Mouse (Mus musculus): ENCODE measurements around the gene Lpxn. TPM values are rescaled to one million over a fixed set of nuclear protein-coding genes. Genes with fewer than 3 reads are reported as not detected.

The Lpxn gene
- polyA plus RNA-seq, 1 experiment from 2014 or later, result 1.3 TPM

GRCm38 (mm10) chr19:12794056-12795044, 1.6 kb upstream of the Lpxn start:
- peak overlapping the region; percentile 95 for H3K9ac ChIP-seq (replicated peaks)
- ATAC-seq, result peak; percentile 77
- no peaks in the 10 kb centered on the region for H3K27me3 ChIP-seq
- peak overlapping the region; percentile 64 for H3K4me2 ChIP-seq (replicated peaks)
- no peaks in the 10 kb centered on the region for H3K36me3 ChIP-seq
- H3K27ac ChIP-seq, result peak overlapping the region; percentile 99
- WGBS, result 2% methylated on average over 39 of the region's 39 CpGs
- H3K4me3 ChIP-seq (replicated peaks), result peak overlapping the region; percentile 93
- no peaks in the 10 kb centered on the region for H3K9me3 ChIP-seq
- peaks cover 28% of the 10 kb centered on the region for H3K4me1 ChIP-seq (replicated peaks)

- Histone ChIP-seq H3K4me3 (replicated peaks) (peak overlapping the region; percentile 93), H3K9ac (replicated peaks) (peak overlapping the region; percentile 95), H3K4me2 (replicated peaks) (peak overlapping the region; percentile 64), H3K36me3 (no peaks in the 10 kb centered on the region), H3K9me3 (no peaks in the 10 kb centered on the region), H3K27me3 (no peaks in the 10 kb centered on the region), H3K27ac (peak overlapping the region; percentile 99), H3K4me1 (replicated peaks) (peaks cover 28% of the 10 kb centered on the region)
- ATAC-seq, result peak; percentile 53
- WGBS, result 1% methylated on average over 32 of the region's 63 CpGs
Measured at GRCm38 (mm10) chr19:12795110-12795509, 883 bp upstream of the Lpxn start.

GRCm38 (mm10) chr19:12796328-12796931, 437 bp downstream of the Lpxn start:
- no peaks in the 10 kb centered on the region for H3K36me3 ChIP-seq
- H3K9ac ChIP-seq (replicated peaks), result peak overlapping the region; percentile 66
- H3K9me3 ChIP-seq, result no peaks in the 10 kb centered on the region
- peak overlapping the region; percentile 99 for H3K27ac ChIP-seq
- no peak for ATAC-seq
- no peaks in the 10 kb centered on the region for H3K27me3 ChIP-seq
- peak overlapping the region; percentile 93 for H3K4me3 ChIP-seq (replicated peaks)
- under 1% methylated on average over 29 of the region's 29 CpGs for WGBS
- peaks cover 24% of the 10 kb centered on the region for H3K4me1 ChIP-seq (replicated peaks)
- peak overlapping the region; percentile 75 for H3K4me2 ChIP-seq (replicated peaks)

GRCm38 (mm10) chr19:12797071-12797470, 1.1 kb downstream of the Lpxn start:
- Histone ChIP-seq H3K4me3 (replicated peaks) (peak overlapping the region; percentile 93), H3K4me2 (replicated peaks) (peak overlapping the region; percentile 75), H3K9me3 (no peaks in the 10 kb centered on the region), H3K4me1 (replicated peaks) (peaks cover 20% of the 10 kb centered on the region), H3K36me3 (no peaks in the 10 kb centered on the region), H3K9ac (replicated peaks) (peak overlapping the region; percentile 66), H3K27ac (peak overlapping the region; percentile 99), H3K27me3 (no peaks in the 10 kb centered on the region)
- under 1% methylated on average over 7 of the region's 7 CpGs for WGBS
- no peak for ATAC-seq

- Histone ChIP-seq H3K4me2 (replicated peaks) (no peak overlapping the region), H3K9ac (replicated peaks) (no peak overlapping the region), H3K27ac (no peak overlapping the region), H3K4me3 (replicated peaks) (no peak overlapping the region), H3K9me3 (no peaks in the 10 kb centered on the region), H3K4me1 (replicated peaks) (peaks cover 12% of the 10 kb centered on the region), H3K27me3 (no peaks in the 10 kb centered on the region), H3K36me3 (no peaks in the 10 kb centered on the region)
- WGBS, result 90% methylated on average over 4 of the region's 4 CpGs
- no peak for ATAC-seq
Measured at GRCm38 (mm10) chr19:12798404-12798803, 2.4 kb downstream of the Lpxn start.

GRCm38 (mm10) chr19:12799081-12799480, 3.1 kb downstream of the Lpxn start:
- no peak overlapping the region for H3K9ac ChIP-seq (replicated peaks)
- ATAC-seq, result no peak
- WGBS, result 91% methylated on average over 3 of the region's 3 CpGs

GRCm38 (mm10) chr19:12800621-12801020, 4.6 kb downstream of the Lpxn start:
- 79% methylated on average over 2 of the region's 2 CpGs for WGBS
- Histone ChIP-seq H3K4me2 (replicated peaks) (no peak overlapping the region), H3K4me3 (replicated peaks) (no peak overlapping the region), H3K36me3 (no peaks in the 10 kb centered on the region), H3K27me3 (no peaks in the 10 kb centered on the region), H3K27ac (no peak overlapping the region), H3K9ac (replicated peaks) (no peak overlapping the region), H3K9me3 (no peaks in the 10 kb centered on the region), H3K4me1 (replicated peaks) (peaks cover 5% of the 10 kb centered on the region; the same call in 1 of the 2 replicates)
- ATAC-seq, result no peak

More at GRCm38 (mm10) chr19:12799081-12799480, 3.1 kb downstream of the Lpxn start:
- no peaks in the 10 kb centered on the region for H3K27me3 ChIP-seq
- no peaks in the 10 kb centered on the region for H3K36me3 ChIP-seq
- H3K27ac ChIP-seq, result no peak overlapping the region
- H3K4me2 ChIP-seq (replicated peaks), result no peak overlapping the region
- H3K4me3 ChIP-seq (replicated peaks), result no peak overlapping the region
- H3K4me1 ChIP-seq (replicated peaks), result peaks cover 5% of the 10 kb centered on the region
- H3K9me3 ChIP-seq, result no peaks in the 10 kb centered on the region

GRCm38 (mm10) chr19:12801046-12801445, 5.1 kb downstream of the Lpxn start:
- Histone ChIP-seq H3K4me2 (replicated peaks) (no peak overlapping the region), H3K27me3 (no peaks in the 10 kb centered on the region), H3K27ac (no peak overlapping the region), H3K9ac (replicated peaks) (no peak overlapping the region), H3K4me3 (replicated peaks) (no peak overlapping the region), H3K9me3 (no peaks in the 10 kb centered on the region), H3K4me1 (replicated peaks) (peaks cover 5% of the 10 kb centered on the region; the same call in 1 of the 2 replicates), H3K36me3 (no peaks in the 10 kb centered on the region)
- 82% methylated on average over 3 of the region's 3 CpGs for WGBS
- ATAC-seq, result no peak

GRCm38 (mm10) chr19:12802830-12803229, 6.8 kb downstream of the Lpxn start:
- Histone ChIP-seq H3K36me3 (no peaks in the 10 kb centered on the region), H3K27me3 (no peaks in the 10 kb centered on the region), H3K4me1 (replicated peaks) (no peaks in the 10 kb centered on the region), H3K27ac (no peak overlapping the region), H3K9ac (replicated peaks) (no peak overlapping the region), H3K9me3 (no peaks in the 10 kb centered on the region), H3K4me2 (replicated peaks) (no peak overlapping the region), H3K4me3 (replicated peaks) (no peak overlapping the region)
- 72% methylated on average over 3 of the region's 3 CpGs for WGBS
- ATAC-seq, result no peak

- H3K9me3 ChIP-seq, result no peaks in the 10 kb centered on the region
- H3K27me3 ChIP-seq, result no peaks in the 10 kb centered on the region
- H3K4me2 ChIP-seq (replicated peaks), result no peak overlapping the region
- H3K4me1 ChIP-seq (replicated peaks), result no peaks in the 10 kb centered on the region
- WGBS, result 93% methylated on average over 1 of the region's 1 CpGs
- no peak for ATAC-seq
- no peak overlapping the region for H3K9ac ChIP-seq (replicated peaks)
- no peak overlapping the region for H3K4me3 ChIP-seq (replicated peaks)
- no peak overlapping the region for H3K27ac ChIP-seq
- no peaks in the 10 kb centered on the region for H3K36me3 ChIP-seq
Measured at GRCm38 (mm10) chr19:12804237-12804636, 8.2 kb downstream of the Lpxn start.

GRCm38 (mm10) chr19:12805730-12806129, 9.7 kb downstream of the Lpxn start:
- WGBS, result 88% methylated on average over 3 of the region's 3 CpGs
- H3K36me3 ChIP-seq, result no peaks in the 10 kb centered on the region
- H3K4me3 ChIP-seq (replicated peaks), result no peak overlapping the region
- H3K4me2 ChIP-seq (replicated peaks), result no peak overlapping the region
- no peaks in the 10 kb centered on the region for H3K9me3 ChIP-seq
- H3K27ac ChIP-seq, result no peak overlapping the region
- no peak for ATAC-seq
- H3K4me1 ChIP-seq (replicated peaks), result no peaks in the 10 kb centered on the region
- no peaks in the 10 kb centered on the region for H3K27me3 ChIP-seq
- H3K9ac ChIP-seq (replicated peaks), result no peak overlapping the region

- no peak overlapping the region for H3K9ac ChIP-seq (replicated peaks)
- ATAC-seq, result no peak
- H3K4me1 ChIP-seq (replicated peaks), result no peaks in the 10 kb centered on the region
- no peaks in the 10 kb centered on the region for H3K36me3 ChIP-seq
- no peak overlapping the region for H3K4me3 ChIP-seq (replicated peaks)
- no peak overlapping the region for H3K27ac ChIP-seq
- H3K4me2 ChIP-seq (replicated peaks), result no peak overlapping the region
- no peaks in the 10 kb centered on the region for H3K9me3 ChIP-seq
- WGBS, result 64% methylated on average over 2 of the region's 2 CpGs
- no peaks in the 10 kb centered on the region for H3K27me3 ChIP-seq
Measured at GRCm38 (mm10) chr19:12806214-12806613, 10.2 kb downstream of the Lpxn start.

Measured in midbrain, embryonic 13.5 days (tissue).